Mouse (Mus musculus): ENCODE data around the gene Smurf1. TPM values are rescaled to one million over a fixed set of nuclear protein-coding genes. Genes with fewer than 3 reads are reported as not detected.

Smurf1 gene
- polyA plus RNA-seq (2012; rRNA removed) = 23.2 and 27.5 TPM in 2 replicates

DNA sequence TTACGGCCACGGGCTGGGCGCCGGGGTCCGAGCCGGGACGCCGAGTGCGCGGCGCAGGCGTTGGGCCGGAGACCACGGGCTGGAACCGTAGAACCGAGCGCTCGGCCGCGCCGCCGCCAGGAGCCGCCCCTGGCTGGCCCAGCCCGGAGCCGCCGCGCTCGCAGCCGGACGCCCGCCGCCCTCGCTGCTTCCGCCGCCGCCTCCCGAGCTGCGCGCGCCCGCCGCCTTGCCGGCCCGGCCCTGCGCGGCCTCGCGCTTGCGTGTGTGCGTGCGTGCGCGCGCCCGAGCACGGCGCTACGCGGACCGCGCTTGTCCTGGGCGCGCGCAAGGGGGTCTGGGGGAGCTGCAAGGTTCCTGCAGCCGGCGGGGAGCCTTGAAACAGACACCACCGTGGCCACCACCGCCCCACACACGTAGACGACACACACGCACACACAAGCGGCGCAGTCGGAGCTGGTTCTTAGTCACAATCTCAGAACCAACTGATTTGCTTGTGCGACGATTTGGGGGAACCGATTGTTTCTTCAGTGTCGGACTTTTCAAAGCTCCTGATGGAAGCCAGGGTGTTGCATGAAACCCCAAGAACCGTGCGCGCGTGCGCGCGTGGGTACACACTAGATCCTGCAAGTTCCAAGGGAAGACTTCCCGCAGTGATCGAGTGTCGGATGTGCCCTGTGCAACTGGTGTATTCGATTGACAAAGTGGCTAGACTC lies at the start of gene Smurf1:
TSS of gene Smurf1 (minus strand) at position 209 of the 713 bp plus-strand sequence.
- DNase-seq (ENCODE audit: low spot score) = peak; percentile 76

DNA sequence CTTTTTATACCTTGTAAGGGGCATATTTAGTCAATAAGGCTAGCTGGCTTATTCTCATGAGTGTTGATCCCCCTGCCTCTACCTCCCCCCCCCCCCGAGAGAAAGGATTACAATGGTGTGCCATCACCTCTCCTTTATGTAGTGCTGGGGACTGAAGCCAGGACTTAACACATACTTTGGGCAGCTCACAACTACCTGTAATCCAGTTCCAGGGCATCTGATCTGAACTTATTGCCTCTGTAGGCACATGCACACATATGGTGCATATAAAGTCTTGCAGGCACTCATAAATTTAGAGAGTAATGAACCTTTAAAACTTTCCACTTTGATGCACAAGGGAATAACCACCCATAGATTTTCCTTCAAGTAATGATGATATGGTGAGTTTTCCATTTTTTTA lies 48.6 kb upstream of the Smurf1 start:
- DNase-seq (ENCODE audit: low spot score) = no peak

DNA sequence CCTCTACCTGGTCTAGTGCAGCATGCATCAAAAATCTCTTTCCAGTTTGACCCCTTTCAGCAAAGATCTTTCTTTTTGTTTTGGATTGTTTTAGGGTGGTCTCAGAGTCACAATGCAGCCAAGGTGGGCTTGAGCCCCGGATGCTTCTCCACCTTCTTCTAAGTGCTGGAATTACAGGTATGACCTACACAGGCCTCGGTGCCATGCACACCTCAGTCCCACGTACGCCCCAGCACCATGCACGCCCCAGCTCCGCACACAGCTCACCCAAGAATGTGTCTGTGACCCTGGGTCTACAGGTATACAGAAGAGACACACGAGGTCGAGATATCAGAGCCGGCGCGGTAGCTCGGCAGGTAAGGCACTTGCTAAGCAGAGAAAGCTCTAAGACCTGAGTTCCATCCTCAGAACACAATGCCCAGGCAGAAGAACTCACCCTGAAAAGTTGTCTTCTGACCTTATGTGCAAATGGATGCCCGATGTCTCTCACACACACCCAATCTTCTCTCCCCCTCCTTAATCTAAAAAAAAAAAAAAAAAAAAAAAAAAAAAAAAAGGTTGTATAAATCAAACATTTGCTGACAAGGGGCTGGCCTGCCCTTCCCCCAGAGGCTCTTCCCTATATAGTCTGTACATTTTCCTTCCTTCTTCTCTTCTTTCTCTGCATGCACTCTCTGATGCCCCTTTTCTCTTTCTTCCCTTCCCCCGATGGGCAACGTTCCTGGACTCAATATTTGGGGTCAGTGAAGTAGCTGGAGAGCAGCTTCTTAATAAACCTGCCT lies 43.4 kb upstream of the Smurf1 start:
- DNase-seq (ENCODE audit: low spot score) = no peak

DNA sequence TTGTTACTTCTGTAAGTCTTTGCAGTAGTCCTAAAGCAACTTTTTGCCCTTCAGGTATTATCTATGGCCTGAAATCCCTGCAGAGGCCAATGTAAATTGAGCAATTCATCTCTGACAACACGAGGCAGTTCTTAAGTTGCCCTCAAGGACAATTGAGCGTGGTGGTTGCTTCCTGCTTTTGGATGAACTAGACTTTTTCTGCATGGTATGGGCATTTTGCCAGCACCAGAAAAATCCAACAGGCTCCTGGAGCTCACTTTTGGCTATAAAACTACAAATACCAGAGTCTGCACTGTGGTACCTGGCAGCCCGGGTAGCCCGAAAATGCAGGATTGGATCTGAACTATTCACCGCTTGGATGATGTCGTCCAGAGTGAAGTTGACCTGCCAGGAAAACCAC lies 39.9 kb upstream of the Smurf1 start:
- no peak for DNase-seq (ENCODE audit: low spot score)

DNA sequence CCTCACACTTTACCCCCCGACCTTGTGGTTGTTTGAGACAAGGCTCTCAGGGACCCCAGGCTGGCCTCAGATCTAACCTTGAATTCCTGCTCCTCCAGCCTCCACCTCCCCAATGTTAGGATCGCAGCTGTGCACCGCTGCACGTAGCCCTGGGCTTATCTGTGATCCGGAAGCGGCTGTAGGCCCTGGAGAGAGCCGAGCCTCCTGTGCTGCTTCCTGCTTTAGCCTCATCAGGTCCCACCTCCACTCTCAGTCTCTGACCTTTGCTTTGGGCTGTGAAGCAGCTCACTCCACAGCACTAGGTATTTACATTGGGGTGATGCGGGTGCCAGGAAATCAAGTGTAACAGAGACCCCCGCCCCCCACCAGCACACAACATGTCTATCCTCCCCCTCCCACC lies 38.8 kb upstream of the Smurf1 start:
- no peak for DNase-seq (ENCODE audit: low spot score)

DNA sequence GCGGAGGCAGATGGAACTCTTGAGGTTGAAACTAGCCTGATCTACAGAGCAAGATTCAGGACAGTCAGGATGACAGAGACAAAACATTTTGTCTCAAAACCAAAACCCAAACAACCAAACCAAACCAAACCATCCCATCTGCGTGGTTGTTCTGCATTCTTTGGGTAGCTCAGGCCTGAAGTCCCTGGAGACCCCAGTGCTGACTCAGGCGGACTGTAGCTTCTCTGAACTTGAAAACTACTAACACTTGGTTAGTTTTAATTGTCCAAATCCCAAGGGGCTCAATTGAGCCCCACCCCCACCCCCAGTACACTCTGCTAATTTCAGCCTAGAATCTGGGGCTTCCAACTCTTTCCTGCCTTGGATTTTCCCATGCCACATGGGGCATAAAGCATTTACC lies 37.7 kb upstream of the Smurf1 start:
- no peak for DNase-seq (ENCODE audit: low spot score)

DNA sequence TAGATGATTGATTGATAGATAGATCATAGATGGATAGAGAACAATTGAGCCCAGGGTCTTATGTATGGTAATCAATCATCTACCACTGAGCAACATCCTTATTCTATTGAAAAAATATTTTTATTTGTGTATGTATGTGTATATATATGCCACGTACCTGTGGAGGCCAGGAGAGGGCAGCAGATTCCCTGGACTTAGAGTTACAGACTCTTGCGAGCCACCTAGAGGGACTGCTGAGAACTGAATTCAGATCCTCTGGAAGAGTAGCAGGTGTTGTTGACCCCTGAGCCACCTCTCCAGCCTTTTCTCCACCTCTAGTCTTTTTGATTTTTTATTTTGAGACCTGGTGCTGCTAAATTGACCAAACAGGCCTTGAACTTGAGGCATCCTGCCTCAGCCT lies 32.8 kb upstream of the Smurf1 start:
- no peak for DNase-seq (ENCODE audit: low spot score)

DNA sequence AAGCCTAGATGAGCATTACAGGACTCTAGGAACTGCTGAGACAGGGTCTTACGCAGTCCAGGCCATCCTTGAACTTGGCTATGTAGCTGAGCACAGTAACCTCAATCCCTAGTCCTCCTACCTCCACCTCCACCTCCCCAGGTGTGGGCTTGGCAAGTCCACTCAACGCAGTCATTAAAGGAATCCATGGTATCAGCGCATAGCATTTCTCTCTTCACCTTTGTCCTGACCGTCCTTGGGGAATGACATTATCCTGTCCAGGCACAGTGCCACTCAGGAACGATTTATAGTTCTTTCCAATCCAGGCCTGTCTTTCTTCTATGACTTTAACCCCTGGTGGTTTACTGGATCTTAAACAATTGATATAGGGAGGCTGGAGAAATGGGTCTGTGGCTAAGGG lies 24.8 kb upstream of the Smurf1 start:
- no peak for DNase-seq (ENCODE audit: low spot score)

DNA sequence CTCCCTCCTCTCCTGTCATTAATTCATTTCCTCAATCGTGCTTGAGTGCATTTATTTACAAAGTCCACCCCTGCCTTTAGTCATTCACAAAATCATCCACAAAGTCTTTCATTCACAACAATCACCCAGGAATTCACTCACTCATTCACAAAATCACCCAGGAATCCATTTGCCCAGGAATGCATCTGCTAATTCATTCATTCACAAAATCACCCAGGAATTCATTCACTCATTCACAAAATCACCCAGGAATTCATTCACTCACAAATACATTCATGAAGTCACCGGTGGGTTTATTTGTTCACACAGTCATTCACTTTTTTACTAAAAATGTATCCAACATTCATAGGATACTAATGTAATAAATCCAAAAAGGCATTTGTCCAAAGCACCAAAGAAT lies 24.4 kb upstream of the Smurf1 start:
- DNase-seq (ENCODE audit: low spot score) = no peak

DNA sequence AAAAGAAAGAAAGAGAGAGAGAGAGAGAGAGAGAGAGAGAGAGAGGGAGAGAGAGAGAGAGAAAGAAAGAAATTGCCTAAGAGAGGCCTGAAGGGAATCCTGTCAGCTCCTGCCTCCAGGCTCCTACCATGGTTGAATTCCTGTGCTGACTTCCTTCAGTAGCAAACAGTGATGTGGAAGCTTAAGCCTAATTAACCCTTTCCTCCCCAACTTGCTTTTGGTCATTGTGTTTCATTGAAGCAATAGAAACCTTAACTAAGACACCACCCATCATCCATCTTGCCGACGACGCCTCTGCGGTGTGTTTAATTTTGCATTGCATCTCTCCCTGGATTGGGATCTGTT lies 23.4 kb upstream of the Smurf1 start:
- DNase-seq (ENCODE audit: low spot score) = no peak

DNA sequence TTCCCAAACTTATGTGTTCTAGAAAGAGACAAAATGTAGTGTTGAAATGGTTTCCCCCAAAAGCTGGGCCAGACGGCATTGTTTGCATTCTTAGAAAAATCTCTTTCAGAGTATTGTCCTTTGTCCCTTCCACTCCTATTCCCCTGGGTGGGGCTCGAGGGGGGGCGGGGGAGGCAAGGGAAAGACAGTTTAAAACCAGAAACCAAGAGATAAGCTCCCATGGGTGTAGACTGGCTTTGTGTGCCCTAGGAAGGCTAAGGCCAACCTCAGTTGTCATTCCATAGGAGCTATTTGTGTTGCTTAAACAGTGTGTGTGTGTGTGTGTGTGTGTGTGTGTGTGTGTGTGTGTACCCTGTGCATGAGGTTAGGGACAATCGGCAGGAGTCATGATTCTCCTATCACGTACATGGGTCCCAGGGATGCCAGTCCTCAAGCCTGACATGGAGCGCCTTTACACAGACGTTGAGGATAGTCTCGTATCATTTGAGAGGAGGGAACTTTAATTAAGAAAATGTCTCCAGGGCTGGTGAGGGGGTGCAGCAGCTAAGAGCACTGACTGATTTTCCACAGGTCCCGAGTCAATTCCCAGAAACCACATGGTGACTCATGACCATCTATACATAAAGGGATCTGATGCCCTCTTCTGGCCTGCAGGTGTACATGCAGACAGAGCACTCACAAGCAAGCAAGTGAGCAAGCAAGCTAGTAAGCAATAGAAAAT lies 22.9 kb upstream of the Smurf1 start:
- DNase-seq (ENCODE audit: low spot score) = no peak

DNA sequence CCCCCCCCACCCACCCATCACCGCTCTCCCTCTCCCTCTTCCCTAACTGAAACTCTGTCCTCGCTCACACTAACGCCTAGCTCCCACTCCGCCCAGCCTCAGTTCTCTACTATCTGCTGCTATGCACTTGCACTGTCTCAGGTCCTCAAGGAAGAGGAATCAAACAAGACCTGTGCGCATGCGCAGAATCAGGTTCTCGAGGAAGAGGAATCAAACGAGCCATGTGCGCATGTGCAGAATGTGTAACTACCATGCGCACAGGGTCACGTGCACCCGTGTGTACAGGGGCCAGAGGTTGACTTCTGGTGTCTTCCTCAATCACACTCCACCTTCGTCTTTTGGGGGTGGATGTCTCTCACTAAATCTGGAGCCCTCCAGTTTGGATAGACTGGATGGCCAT lies 21.9 kb upstream of the Smurf1 start:
- no peak for DNase-seq (ENCODE audit: low spot score)

DNA sequence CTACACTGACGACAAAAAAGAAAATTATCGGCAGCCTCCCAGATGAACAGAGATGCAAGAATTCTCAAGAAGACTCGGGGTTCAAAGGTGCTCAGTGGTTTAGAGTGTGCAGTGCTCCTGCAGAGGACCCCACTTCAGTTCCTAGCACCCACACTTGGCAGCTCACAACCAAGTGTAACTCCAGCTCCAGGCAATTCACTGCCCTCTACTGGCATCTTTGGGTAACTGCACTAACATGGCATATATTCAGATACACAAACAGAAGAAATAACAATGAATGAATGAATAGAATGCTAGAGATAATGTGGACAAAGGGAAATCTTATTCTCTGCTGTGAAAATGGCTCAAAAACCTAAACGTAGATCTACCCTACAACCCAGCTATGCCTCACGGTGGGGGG lies 19.2 kb upstream of the Smurf1 start:
- no peak for DNase-seq (ENCODE audit: low spot score)

DNA sequence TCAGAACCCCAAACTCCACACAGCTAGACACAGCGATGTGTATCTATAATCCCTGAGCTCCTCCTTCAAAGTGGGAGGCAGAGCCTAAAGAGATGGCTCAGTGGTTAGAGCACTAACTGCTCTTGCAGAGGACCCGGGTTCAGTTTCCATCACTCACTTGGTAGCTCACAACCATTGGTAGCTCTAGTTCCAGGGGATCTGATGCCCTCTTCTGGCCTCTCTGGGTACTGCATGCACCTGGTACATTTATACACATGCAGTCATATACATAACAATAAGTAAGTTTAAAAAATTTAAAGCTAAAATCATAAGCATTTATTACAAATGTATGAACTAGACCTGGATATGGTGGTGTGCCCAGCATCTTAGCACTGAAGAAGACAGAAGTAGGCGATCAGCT lies 17.6 kb upstream of the Smurf1 start:
- DNase-seq (ENCODE audit: low spot score) = no peak

DNA sequence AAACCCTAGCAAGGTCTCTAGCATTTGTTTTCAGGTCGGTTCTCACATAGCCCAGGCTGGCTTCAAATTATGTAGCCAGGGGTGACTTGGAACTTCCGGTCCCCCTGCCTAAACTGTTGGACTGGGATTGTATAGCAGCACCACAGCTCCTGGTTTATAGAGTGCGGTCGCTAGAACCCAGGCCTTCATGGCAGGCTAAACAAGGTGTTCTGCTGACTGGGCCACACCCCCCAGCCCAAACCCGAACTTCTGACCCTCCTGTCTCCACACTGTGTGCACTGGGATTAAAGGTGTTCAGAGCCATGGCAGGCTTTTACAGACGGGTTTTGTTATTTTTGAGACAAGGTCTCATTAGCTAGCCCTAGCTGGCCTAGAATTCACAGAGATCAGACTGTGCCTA lies 13.5 kb upstream of the Smurf1 start:
- DNase-seq (ENCODE audit: low spot score) = no peak

DNA sequence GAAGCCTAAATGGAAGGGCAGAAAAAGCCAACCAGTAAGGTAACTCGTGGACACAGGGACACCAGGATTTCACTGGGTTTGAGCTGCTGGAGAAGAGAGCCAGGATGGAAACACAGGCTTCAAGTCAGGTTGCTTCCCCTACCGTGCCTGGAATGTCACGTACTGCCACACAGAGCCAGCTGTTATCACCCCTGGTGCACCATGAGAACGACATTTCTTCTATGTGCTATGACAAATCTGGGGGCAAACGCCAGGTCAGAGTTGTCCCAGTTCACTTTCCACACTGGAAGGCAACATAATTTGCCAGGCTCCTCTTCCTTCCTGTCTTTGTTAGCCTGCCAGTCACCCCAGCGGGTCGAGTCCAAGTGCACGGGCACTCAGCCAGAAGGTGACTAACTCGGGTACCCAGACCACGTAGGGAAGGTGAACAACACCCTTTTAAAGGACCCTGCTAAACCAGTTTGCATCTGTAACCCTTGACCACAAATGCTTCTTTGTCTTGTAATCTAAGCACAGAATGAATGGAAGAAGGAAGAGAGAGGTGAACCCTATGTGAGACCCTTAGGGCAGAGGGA lies 13.0 kb upstream of the Smurf1 start:
- peak; percentile 52 for DNase-seq (ENCODE audit: low spot score)

DNA sequence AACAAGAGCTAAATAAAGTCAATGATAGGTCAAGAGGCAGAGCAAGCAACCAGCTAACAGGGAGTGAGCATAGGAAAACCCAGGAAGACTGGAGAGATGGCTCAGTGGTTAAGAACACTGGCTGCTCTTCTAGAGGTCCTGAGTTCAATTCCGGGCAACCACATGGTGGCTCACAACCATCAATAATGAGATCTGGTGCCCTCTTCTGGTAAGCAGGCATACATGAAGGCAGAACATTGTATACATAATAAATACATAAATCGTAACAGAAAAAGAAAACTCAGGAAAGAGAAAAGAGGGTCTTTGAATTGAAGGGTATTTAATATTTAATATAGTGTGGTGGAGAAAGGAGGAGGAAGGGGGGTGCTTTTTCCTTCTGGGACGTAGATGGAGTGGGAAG lies 5.6 kb upstream of the Smurf1 start:
- no peak for DNase-seq (ENCODE audit: low spot score)

DNA sequence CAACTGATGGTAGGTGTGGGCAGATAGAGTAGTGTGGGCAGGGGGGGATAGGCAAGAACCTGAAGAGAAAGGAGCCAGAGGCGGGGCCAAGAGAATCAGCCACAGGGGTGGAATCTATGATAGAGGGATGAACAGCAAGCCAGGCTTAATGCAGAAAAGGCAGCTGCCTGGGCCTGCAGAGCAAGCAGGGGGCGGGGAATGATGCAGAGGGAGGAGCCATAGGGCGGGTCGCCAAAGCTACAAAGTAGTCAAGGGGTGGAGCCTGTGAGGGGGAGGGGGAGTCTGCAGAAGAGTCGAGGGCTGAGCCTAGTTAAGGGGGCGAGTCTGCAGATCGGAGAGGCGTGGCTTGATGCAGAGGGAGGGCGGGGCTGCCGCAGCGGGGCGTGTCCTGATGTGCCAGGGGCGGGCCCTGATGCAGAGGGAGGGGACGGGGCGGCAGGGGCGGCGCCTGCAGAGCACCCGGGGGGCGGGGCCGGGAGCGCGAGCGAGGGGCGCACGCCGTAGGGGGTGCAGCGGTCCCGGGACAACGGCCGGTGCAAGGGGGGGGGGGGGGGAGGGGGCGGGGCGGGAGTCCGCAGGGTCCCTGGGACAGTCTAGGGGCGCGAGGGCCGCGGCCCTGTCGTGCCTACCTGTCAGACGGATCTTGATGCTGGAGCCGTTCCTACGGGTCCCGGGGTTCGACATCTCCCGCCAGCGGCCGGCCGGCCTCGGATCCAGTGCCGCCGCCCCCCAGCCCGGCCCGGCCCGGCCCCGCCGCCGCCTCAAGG lies 592 bp downstream of the Smurf1 start:
- peak; percentile 64 for DNase-seq (ENCODE audit: low spot score)

DNA sequence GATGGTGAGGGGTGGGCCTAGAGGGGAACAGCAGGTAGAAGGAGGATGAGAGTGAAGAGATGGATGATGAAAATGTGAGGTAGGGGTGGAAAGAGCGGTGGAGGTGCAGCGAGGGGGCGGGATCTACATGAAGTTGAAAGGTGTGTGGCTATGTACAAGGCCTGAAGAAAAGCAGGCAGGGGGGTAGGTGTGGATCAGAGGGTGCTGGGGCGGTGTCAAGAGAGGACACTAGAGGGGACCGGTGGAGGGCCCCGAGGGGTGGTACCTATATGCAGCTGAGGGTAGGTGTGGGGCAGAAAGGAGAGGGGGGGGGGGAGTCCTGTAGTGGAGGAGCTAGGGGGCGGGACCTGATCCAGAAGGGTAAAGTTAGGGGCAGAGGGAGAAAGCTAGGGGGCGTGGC lies 1.2 kb downstream of the Smurf1 start:
- no peak for DNase-seq (ENCODE audit: low spot score)

DNA sequence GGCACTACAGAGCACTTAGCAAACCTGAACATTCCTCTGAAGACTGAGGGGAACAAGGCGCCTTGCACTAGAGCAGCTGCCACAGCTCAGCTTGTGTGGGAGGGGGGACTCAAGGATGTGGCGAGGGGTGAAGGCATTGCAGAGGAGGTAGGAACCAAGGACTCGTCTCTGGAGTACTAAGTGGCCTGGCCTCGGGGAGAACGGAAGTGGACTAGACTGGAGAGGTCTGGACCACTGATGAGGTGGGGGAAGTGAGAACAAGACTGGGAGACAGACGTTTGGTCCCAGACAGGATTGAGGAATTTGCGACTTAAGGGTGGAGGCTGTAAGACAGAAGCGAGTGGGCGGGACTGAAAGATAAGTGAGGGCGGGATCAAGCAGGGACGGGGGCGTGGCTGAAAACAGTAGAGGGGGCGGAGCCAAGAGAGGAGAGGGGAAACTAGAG lies 1.8 kb downstream of the Smurf1 start:
- DNase-seq (ENCODE audit: low spot score) = no peak

DNA sequence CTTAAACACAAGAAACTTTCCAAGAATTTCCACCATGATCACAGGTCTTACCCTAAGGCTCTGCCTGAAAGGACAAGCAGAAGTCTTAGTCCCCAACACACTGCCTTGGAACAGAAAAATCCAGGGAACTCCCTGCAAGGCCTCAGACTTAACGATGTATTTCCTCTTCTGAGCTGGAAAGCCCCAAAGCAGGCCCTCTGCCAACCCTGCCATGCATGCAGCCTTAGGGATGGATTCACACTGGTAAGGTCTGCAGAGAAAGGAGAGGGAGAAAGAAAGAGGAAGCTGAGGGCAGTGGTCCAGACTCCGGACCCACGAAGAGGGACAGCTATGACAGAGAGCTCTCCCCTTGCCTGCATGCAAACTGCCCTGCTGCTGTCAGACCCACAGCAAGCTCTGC lies 2.2 kb downstream of the Smurf1 start:
- no peak for DNase-seq (ENCODE audit: low spot score)

DNA sequence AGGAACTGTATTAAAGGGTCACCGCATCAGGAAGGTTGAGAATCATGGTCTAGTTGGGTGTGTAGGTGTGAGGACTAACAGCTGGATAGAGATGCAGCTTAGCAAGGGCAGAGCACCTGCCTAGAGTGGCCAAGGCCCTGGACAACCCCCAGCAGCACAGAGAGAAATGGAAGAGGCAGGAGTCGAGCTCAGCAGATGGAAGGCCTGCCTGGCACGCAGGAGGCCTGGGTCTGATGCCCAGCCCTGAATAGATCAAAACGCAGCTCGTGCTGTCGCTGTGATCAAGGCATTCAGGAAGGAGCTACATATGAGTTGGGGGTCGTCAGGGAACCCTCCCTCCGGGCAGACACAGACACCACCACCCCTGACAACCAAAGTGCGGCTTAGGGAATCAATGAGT lies 7.4 kb downstream of the Smurf1 start:
- no peak for DNase-seq (ENCODE audit: low spot score)

Measured in urinary bladder, adult 2 months (tissue).